In genomic region chr7:96356285-96356811, GRCm38 (mm10) we compare ENCODE assay signal across 21 mouse cellular contexts.
DNase-seq lines count a peak whose midpoint lies in the region; ATAC-seq and TF ChIP-seq lines count a peak whose summit lies in the region.
"Had no signal": no experiment of that assay in that cellular context is flagged by ENCODE, and none has a peak within 500 bp of the region (broad histone marks: within the 10 kb centered on the region; RNA-seq: fewer than 3 reads in every experiment).

No protein-coding gene starts in this region.

- no peak for TF ChIP-seq CTCF in forebrain, postnatal 0 days (IDR thresholded peaks at IDR 0.05; ENCODE audit: low read depth)

- no peak overlapping the region for H3K9ac ChIP-seq in forebrain, embryonic 12.5 days
- H3K9ac ChIP-seq in forebrain, postnatal 0 days: no peak overlapping the region
- no peak overlapping the region for H3K9ac ChIP-seq in midbrain, embryonic 13.5 days (replicated peaks)
- H3K9ac ChIP-seq: embryonic facial prominence, embryonic 12.5 days; heart, embryonic 15.5 days; hindbrain, embryonic 14.5 days; intestine, embryonic 15.5 days had no signal

- no peak for DNase-seq in forebrain, postnatal 0 days
- DNase-seq in retina, postnatal 1 day: peak; percentile 34
- no peak for DNase-seq in retina, embryonic 14.5 days (ENCODE audit: low spot score)
- DNase-seq in limb, embryonic 10.5 days (ENCODE audit: low spot score): no peak
- DNase-seq in frontal cortex, postnatal 14 days (ENCODE audit: low spot score in 2 of 2): no peak
- DNase-seq: adrenal gland, adult 2 months; adrenal gland, postnatal 25 days; cerebellum, adult 2 months; cerebellum, postnatal 10 days; embryo, embryonic 11 days; gastrocnemius, postnatal 10 days; heart, adult 2 months; heart, postnatal 14 days had no signal

- 6% methylated on average over 2 of the region's 3 CpGs for WGBS in forebrain, embryonic 12.5 days
- 27% methylated on average over 3 of the region's 3 CpGs for WGBS in forebrain, postnatal 0 days
- 26% methylated on average over 3 of the region's 3 CpGs for WGBS in midbrain, embryonic 13.5 days
- WGBS in limb, embryonic 10.5 days: 32% methylated on average over 2 of the region's 3 CpGs

- H3K27me3 ChIP-seq in forebrain, embryonic 12.5 days: no peaks in the 10 kb centered on the region
- H3K27me3 ChIP-seq in forebrain, postnatal 0 days (ENCODE audit: insufficient read depth, low read length): no peaks in the 10 kb centered on the region
- no peaks in the 10 kb centered on the region for H3K27me3 ChIP-seq in midbrain, embryonic 13.5 days
- no peaks in the 10 kb centered on the region for H3K27me3 ChIP-seq in limb, embryonic 10.5 days (ENCODE audit: low read depth, poor library complexity, severe bottlenecking)
- H3K27me3 ChIP-seq: embryonic facial prominence, embryonic 12.5 days; heart, embryonic 15.5 days; intestine, embryonic 15.5 days had no signal

- no peak overlapping the region for H3K4me2 ChIP-seq in forebrain, embryonic 12.5 days
- no peak overlapping the region for H3K4me2 ChIP-seq in forebrain, postnatal 0 days (ENCODE audit: low read depth)
- H3K4me2 ChIP-seq in midbrain, embryonic 13.5 days (replicated peaks): no peak overlapping the region
- H3K4me2 ChIP-seq: embryonic facial prominence, embryonic 12.5 days; heart, embryonic 11.5 days; heart, embryonic 15.5 days; hindbrain, embryonic 14.5 days; intestine, embryonic 15.5 days had no signal

- ATAC-seq in forebrain, embryonic 12.5 days (ENCODE audit: low FRiP score): peak; percentile 41; the same call in 1 of the 2 replicates
- no peak for ATAC-seq in forebrain, postnatal 0 days
- ATAC-seq in midbrain, embryonic 13.5 days: peak; percentile 50; the same call in 1 of the 2 replicates
- ATAC-seq: intestine, embryonic 15.5 days had no signal

- H3K4me3 ChIP-seq in forebrain, embryonic 12.5 days (replicated peaks): no peak overlapping the region
- no peak overlapping the region for H3K4me3 ChIP-seq in forebrain, postnatal 0 days (ENCODE audit: low read depth, low read length)
- no peak overlapping the region for H3K4me3 ChIP-seq in midbrain, embryonic 13.5 days (replicated peaks)
- H3K4me3 ChIP-seq in limb, embryonic 10.5 days: no peak overlapping the region
- H3K4me3 ChIP-seq: embryonic facial prominence, embryonic 12.5 days; heart, adult 2 months; heart, embryonic 15.5 days; hindbrain, embryonic 10.5 days; intestine, embryonic 15.5 days had no signal

- peaks cover 18% of the 10 kb centered on the region for H3K4me1 ChIP-seq in forebrain, embryonic 12.5 days
- H3K4me1 ChIP-seq in forebrain, postnatal 0 days (ENCODE audit: insufficient read depth): 0 out of 2 replicates have a peak, but pooled peaks cover 8% of the 10 kb centered on the region
- peaks cover 21% of the 10 kb centered on the region for H3K4me1 ChIP-seq in midbrain, embryonic 13.5 days (replicated peaks)
- H3K4me1 ChIP-seq in limb, embryonic 10.5 days: peaks cover 23% of the 10 kb centered on the region
- H3K4me1 ChIP-seq: intestine, embryonic 15.5 days had no signal

- H3K36me3 ChIP-seq in forebrain, embryonic 12.5 days (replicated peaks): no peaks in the 10 kb centered on the region
- H3K36me3 ChIP-seq in forebrain, postnatal 0 days (ENCODE audit: insufficient read depth): no peaks in the 10 kb centered on the region
- no peaks in the 10 kb centered on the region for H3K36me3 ChIP-seq in midbrain, embryonic 13.5 days
- no peaks in the 10 kb centered on the region for H3K36me3 ChIP-seq in limb, embryonic 10.5 days
- H3K36me3 ChIP-seq: embryonic facial prominence, embryonic 12.5 days; heart, embryonic 15.5 days; hindbrain, embryonic 10.5 days; intestine, embryonic 15.5 days had no signal

- H3K9me3 ChIP-seq in forebrain, embryonic 12.5 days: no peaks in the 10 kb centered on the region
- no peaks in the 10 kb centered on the region for H3K9me3 ChIP-seq in forebrain, postnatal 0 days (ENCODE audit: low read length)
- H3K9me3 ChIP-seq in midbrain, embryonic 13.5 days: no peaks in the 10 kb centered on the region
- no peaks in the 10 kb centered on the region for H3K9me3 ChIP-seq in limb, embryonic 10.5 days (replicated peaks)
- H3K9me3 ChIP-seq: embryonic facial prominence, embryonic 12.5 days; heart, embryonic 15.5 days; hindbrain, embryonic 10.5 days; intestine, embryonic 15.5 days had no signal

- peak overlapping the region; percentile 33; the same call in 1 of the 2 replicates for H3K27ac ChIP-seq in forebrain, embryonic 12.5 days
- no peak overlapping the region for H3K27ac ChIP-seq in forebrain, postnatal 0 days (ENCODE audit: low read depth, low read length)
- no peak overlapping the region for H3K27ac ChIP-seq in midbrain, embryonic 13.5 days
- H3K27ac ChIP-seq in limb, embryonic 10.5 days: no peak overlapping the region
- H3K27ac ChIP-seq: embryonic facial prominence, embryonic 12.5 days; heart, adult 2 months; heart, embryonic 15.5 days; hindbrain, embryonic 10.5 days; hindbrain, embryonic 14.5 days; intestine, embryonic 15.5 days had no signal
